Mouse (Mus musculus) MEL (cell line): ENCODE measurements around the gene Dcp1a. TPM values are rescaled to one million over a fixed set of nuclear protein-coding genes. Genes with fewer than 3 reads are reported as not detected.

Experiments used
- DNase-seq: peaks from one replicate; pipeline ENCODE4 v3.0.0; 2011; ENCODE audit warnings: low read depth, low spot score
- H3K27ac ChIP-seq: 2 replicates; pipeline ENCODE4 v1.5.1; 2012; ENCODE audit warnings: low read depth, mild to moderate bottlenecking, control low read depth, low read length, moderate library complexity; ENCODE audit not compliant: control insufficient read depth
- H3K27me3 ChIP-seq, 2 experiments: fragments of 150-350 bp in 1 of 2; sonication (generic) in 1 of 2; 2 replicates each; pipeline ENCODE4 v1.6.1; 2012; ENCODE audit warnings: low read length in 2 of 2, mild to moderate bottlenecking in 2 of 2, improper control_type of control experiment in 1 of 2, moderate library complexity in 1 of 2; ENCODE audit not compliant: insufficient read depth in 2 of 2, control insufficient read depth in 1 of 2
- H3K36me3 ChIP-seq, 2 experiments: 2 replicates each; pipeline ENCODE4 v1.6.1; 2012 to 2014; ENCODE audit warnings: low read length in 2 of 2, improper control_type of control experiment in 1 of 2, inconsistent platforms in 1 of 2, mild to moderate bottlenecking in 1 of 2; ENCODE audit not compliant: insufficient read depth in 2 of 2, control insufficient read depth in 1 of 2
- H3K4me1 ChIP-seq, 2 experiments: fragments of 150-350 bp in 1 of 2; sonication (generic) in 1 of 2; 2 replicates each; pipeline ENCODE4 v1.6.1; 2012; ENCODE audit warnings: low read length in 2 of 2, improper control_type of control experiment in 1 of 2, mild to moderate bottlenecking in 1 of 2; ENCODE audit not compliant: insufficient read depth in 2 of 2, control insufficient read depth in 1 of 2
- H3K4me3 ChIP-seq, 2 experiments: fragments of 150-350 bp in 1 of 2; sonication (generic) in 1 of 2; 2 replicates each; pipeline ENCODE4 v1.5.1; 2012; ENCODE audit warnings: low read depth in 2 of 2, low read length in 2 of 2, mild to moderate bottlenecking in 2 of 2, moderate library complexity in 2 of 2, control low read depth in 1 of 2, improper control_type of control experiment in 1 of 2; ENCODE audit not compliant: control insufficient read depth in 1 of 2, insufficient read depth in 1 of 2
- H3K79me2 ChIP-seq: 2 replicates; pipeline ENCODE4 v1.6.1; 2012; ENCODE audit warnings: mild to moderate bottlenecking, low read length, moderate library complexity; ENCODE audit not compliant: control insufficient read depth, poor library complexity, insufficient read depth
- H3K9ac ChIP-seq: 2 replicates; pipeline ENCODE4 v1.6.1; 2012; ENCODE audit warnings: low read depth, mild to moderate bottlenecking, control low read depth, low read length, moderate library complexity; ENCODE audit not compliant: control insufficient read depth, poor library complexity, severe bottlenecking
- H3K9me3 ChIP-seq: fragments of 150-350 bp; sonication (generic); replicated peaks from 2 replicates; pipeline ENCODE4 v1.6.1; 2012; ENCODE audit warnings: mild to moderate bottlenecking, low read length, improper control_type of control experiment, moderate library complexity; ENCODE audit not compliant: insufficient read depth
- BHLHE40 ChIP-seq: IDR thresholded peaks from 2 replicates; pipeline ENCODE4 v1.6.1; 2012; ENCODE audit warnings: low read depth, mild to moderate bottlenecking, inconsistent platforms, low read length, improper control_type of control experiment, borderline replicate concordance
- CHD2 ChIP-seq: IDR thresholded peaks from 2 replicates; pipeline ENCODE4 v1.6.1; 2011; ENCODE audit warnings: low read length, improper control_type of control experiment
- E2F4 ChIP-seq: IDR thresholded peaks from 2 replicates; pipeline ENCODE4 v1.6.1; 2011; ENCODE audit warnings: low read depth, low read length, improper control_type of control experiment, borderline replicate concordance
- ELF1 ChIP-seq: IDR thresholded peaks from 2 replicates; pipeline ENCODE4 v1.6.1; 2014; ENCODE audit warnings: low read depth, mild to moderate bottlenecking, inconsistent platforms, low read length, improper control_type of control experiment, moderate library complexity
- EP300 ChIP-seq, 2 experiments: IDR thresholded peaks; 2 replicates each; pipeline ENCODE4 v1.6.1; 2011; ENCODE audit warnings: improper control_type of control experiment in 2 of 2, low read length in 2 of 2, low read depth in 1 of 2, mild to moderate bottlenecking in 1 of 2
- HCFC1 ChIP-seq: IDR thresholded peaks from 2 replicates; pipeline ENCODE4 v1.6.1; 2012; ENCODE audit warnings: low read depth, mild to moderate bottlenecking, inconsistent platforms, low read length, improper control_type of control experiment, moderate library complexity
- KAT2A ChIP-seq: conservative IDR thresholded peaks from 2 replicates; pipeline ENCODE4 v1.6.1; 2012; ENCODE audit warnings: low read depth, low read length, improper control_type of control experiment, inconsistent platforms
- MAFK ChIP-seq: IDR thresholded peaks from 2 replicates; pipeline ENCODE4 v1.6.1; 2011; ENCODE audit warnings: low read depth, mild to moderate bottlenecking, low read length, improper control_type of control experiment, borderline replicate concordance
- MAZ ChIP-seq: IDR thresholded peaks from 2 replicates; pipeline ENCODE4 v1.6.1; 2012; ENCODE audit warnings: low read depth, mild to moderate bottlenecking, inconsistent platforms, low read length, improper control_type of control experiment
- MEF2A ChIP-seq: IDR thresholded peaks from 2 replicates; pipeline ENCODE4 v1.6.1; 2014; ENCODE audit warnings: low read depth, mild to moderate bottlenecking, inconsistent platforms, low read length, improper control_type of control experiment; ENCODE audit not compliant: poor library complexity, insufficient replicate concordance, severe bottlenecking; ENCODE audit errors: extremely low read depth
- MXI1 ChIP-seq: IDR thresholded peaks from 2 replicates; pipeline ENCODE4 v1.6.1; 2011; ENCODE audit warnings: mild to moderate bottlenecking, low read depth, low read length, improper control_type of control experiment
- MYB ChIP-seq: IDR thresholded peaks from 2 replicates; pipeline ENCODE4 v1.6.1; 2011; ENCODE audit warnings: mild to moderate bottlenecking, low read depth, low read length, improper control_type of control experiment
- NELFE ChIP-seq: IDR thresholded peaks from 2 replicates; pipeline ENCODE4 v1.6.1; 2011; ENCODE audit warnings: low read depth, low read length, improper control_type of control experiment
- NRF1 ChIP-seq: IDR thresholded peaks from 2 replicates; pipeline ENCODE4 v1.6.1; 2014; ENCODE audit warnings: low read depth, mild to moderate bottlenecking, inconsistent platforms, low read length, improper control_type of control experiment, moderate library complexity; ENCODE audit not compliant: poor library complexity, insufficient read depth, severe bottlenecking
- POLR2A ChIP-seq, 2 experiments: IDR thresholded peaks; 2 replicates each; pipeline ENCODE4 v1.6.1; 2011 to 2012; ENCODE audit warnings: low read length in 2 of 2, mild to moderate bottlenecking in 2 of 2, control low read depth in 1 of 2, improper control_type of control experiment in 1 of 2, low read depth in 1 of 2, moderate library complexity in 1 of 2; ENCODE audit not compliant: control insufficient read depth in 1 of 2, insufficient read depth in 1 of 2, poor library complexity in 1 of 2
- POLR2AphosphoS2 ChIP-seq: IDR thresholded peaks from 2 replicates; pipeline ENCODE4 v1.6.1; 2011; ENCODE audit warnings: low read length, improper control_type of control experiment
- RAD21 ChIP-seq: IDR thresholded peaks from 2 replicates; pipeline ENCODE4 v1.6.1; 2011; ENCODE audit warnings: mild to moderate bottlenecking, low read depth, low read length, improper control_type of control experiment
- RCOR1 ChIP-seq: IDR thresholded peaks from 2 replicates; pipeline ENCODE4 v1.6.1; 2012; ENCODE audit warnings: low read depth, mild to moderate bottlenecking, inconsistent platforms, low read length, improper control_type of control experiment
- SIN3A ChIP-seq: IDR thresholded peaks from 2 replicates; pipeline ENCODE4 v1.6.1; 2012; ENCODE audit warnings: low read length, improper control_type of control experiment, inconsistent platforms
- SMC3 ChIP-seq: IDR thresholded peaks from 2 replicates; pipeline ENCODE4 v1.6.1; 2011; ENCODE audit warnings: low read depth, low read length, improper control_type of control experiment
- TAL1 ChIP-seq: IDR thresholded peaks from 2 replicates; pipeline ENCODE4 v1.6.1; 2012; ENCODE audit warnings: mild to moderate bottlenecking, inconsistent platforms, low read length, moderate library complexity, mixed read lengths
- TCF12 ChIP-seq: IDR thresholded peaks from 2 replicates; pipeline ENCODE4 v1.6.1; 2014; ENCODE audit warnings: low read depth, mild to moderate bottlenecking, inconsistent platforms, low read length, improper control_type of control experiment, moderate library complexity
- UBTF ChIP-seq: IDR thresholded peaks from 2 replicates; pipeline ENCODE4 v1.6.1; 2012; ENCODE audit warnings: low read depth, mild to moderate bottlenecking, inconsistent platforms, low read length, improper control_type of control experiment, moderate library complexity, borderline replicate concordance; ENCODE audit not compliant: insufficient read depth
- USF1 ChIP-seq: IDR thresholded peaks from 2 replicates; pipeline ENCODE4 v1.6.1; 2014; ENCODE audit warnings: low read depth, mild to moderate bottlenecking, inconsistent platforms, low read length, improper control_type of control experiment, moderate library complexity
- USF2 ChIP-seq, 2 experiments: IDR thresholded peaks; 2 replicates each; pipeline ENCODE4 v1.6.1; 2011 to 2012; ENCODE audit warnings: improper control_type of control experiment in 2 of 2, low read length in 2 of 2, borderline replicate concordance in 1 of 2, inconsistent platforms in 1 of 2, low read depth in 1 of 2, mild to moderate bottlenecking in 1 of 2; ENCODE audit not compliant: insufficient read depth in 1 of 2
- ZC3H11A ChIP-seq: IDR thresholded peaks from 2 replicates; pipeline ENCODE4 v1.6.1; 2012; ENCODE audit warnings: low read depth, mild to moderate bottlenecking, inconsistent platforms, low read length, improper control_type of control experiment
- ZKSCAN1 ChIP-seq: IDR thresholded peaks from 2 replicates; pipeline ENCODE4 v1.6.1; 2012; ENCODE audit warnings: low read depth, mild to moderate bottlenecking, inconsistent platforms, low read length, improper control_type of control experiment, moderate library complexity
- ZMIZ1 ChIP-seq: IDR thresholded peaks from 2 replicates; pipeline ENCODE4 v1.6.1; 2012; ENCODE audit warnings: low read depth, mild to moderate bottlenecking, inconsistent platforms, low read length, improper control_type of control experiment, moderate library complexity
- ZNF384 ChIP-seq: IDR thresholded peaks from 2 replicates; pipeline ENCODE4 v1.6.1; 2012; ENCODE audit warnings: low read depth, mild to moderate bottlenecking, inconsistent platforms, low read length, improper control_type of control experiment
- polyA plus RNA-seq, 2 experiments: library from polyadenylated mRNA; stranded (reverse) in 1 of 2; unstranded in 1 of 2; fragments of >175 nt in 1 of 2; fragments of >200 nt in 1 of 2; gene quantifications; 2 replicates each; pipeline versions ENCODE4 v1.2.1 to v1.2.4; 2012; ENCODE audit warnings: low replicate concordance in 2 of 2, low read depth in 1 of 2; ENCODE audit not compliant: insufficient read length in 2 of 2, insufficient read depth in 1 of 2, missing spikeins in 1 of 2
- total RNA-seq: library from RNA; depleted of rRNA; stranded (reverse); fragments of 300-350 nt; gene quantifications from 2 replicates; pipeline ENCODE4 v1.2.3, GENCODE M21; 2012

The Dcp1a gene
- total and polyA plus RNA-seq, 3 experiments: 21.4 to 31.4 TPM; not detected in 1

- no peak for DNase-seq
- Histone ChIP-seq H3K27ac (no peak overlapping the region), H3K4me3 (no peak overlapping the region), H3K36me3 (peaks cover 0 to 5% of the 10 kb centered on the region in 2 experiments; a peak in 2 of 4 replicates), H3K4me1 (peaks cover 0 to 13% of the 10 kb centered on the region in 2 experiments; a peak in 2 of 4 replicates), H3K9me3 (no peaks in the 10 kb centered on the region), H3K9ac (no peak overlapping the region), H3K79me2 (no peaks in the 10 kb centered on the region), H3K27me3 (peaks cover 6 to 8% of the 10 kb centered on the region in 2 experiments)
- TF ChIP-seq NELFE (no peak), TCF12 (no peak), TAL1 (no peak), RCOR1 (no peak), POLR2AphosphoS2 (no peak), HCFC1 (no peak), KAT2A (no peak), ZMIZ1 (no peak), CHD2 (no peak), MEF2A (no peak), MYB (no peak), ZC3H11A (no peak), ZNF384 (no peak), SIN3A (no peak), NRF1 (no peak), MXI1 (no peak), MAZ (no peak), USF1 (no peak)
Measured at GRCm38 (mm10) chr14:30457436-30457835, 21.9 kb upstream of the Dcp1a start.

- peaks cover 0 to 13% of the 10 kb centered on the region in 2 experiments; a peak in 2 of 4 replicates for H3K4me1 ChIP-seq
- H3K9ac ChIP-seq: peak overlapping the region; percentile 42
- H3K4me3 ChIP-seq: peak overlapping the region; percentile 38 to 48
- no peaks in the 10 kb centered on the region for H3K79me2 ChIP-seq
- peaks cover 0 to 5% of the 10 kb centered on the region in 2 experiments; a peak in 2 of 4 replicates for H3K36me3 ChIP-seq
- no peaks in the 10 kb centered on the region for H3K9me3 ChIP-seq
- peak overlapping the region; percentile 69 for H3K27ac ChIP-seq
- H3K27me3 ChIP-seq: peaks cover 6 to 8% of the 10 kb centered on the region in 2 experiments
- peak; percentile 86 for DNase-seq
- TF ChIP-seq BHLHE40 (no peak), POLR2AphosphoS2 (no peak), TAL1 (no peak), RAD21 (no peak), USF2 (IDR thresholded peaks at IDR 0.05; ENCODE audit: borderline replicate concordance in 1 of 2, insufficient read depth in 1 of 2, low read depth in 1 of 2, low read length in 2 of 2) (no peak), SMC3 (no peak), ELF1 (no peak), SIN3A (0 out of 2 replicates have a peak, but pooled peaks have one; percentile 19), NELFE (no peak), MYB (no peak), NRF1 (no peak), POLR2A (IDR thresholded peaks at IDR 0.05; ENCODE audit: control insufficient read depth in 1 of 2, insufficient read depth in 1 of 2, low read depth in 1 of 2, low read length in 2 of 2, poor library complexity in 1 of 2) (no peak), KAT2A (no peak), HCFC1 (no peak), ZKSCAN1 (no peak), EP300 (IDR thresholded peaks at IDR 0.05; ENCODE audit: low read depth in 1 of 2, low read length in 2 of 2) (no peak), MAZ (no peak), MEF2A (no peak), MAFK (no peak), ZC3H11A (no peak), E2F4 (no peak), MXI1 (0 out of 2 replicates have a peak, but pooled peaks have one; percentile 23), CHD2 (no peak), UBTF (no peak), USF1 (no peak)
Measured at GRCm38 (mm10) chr14:30457897-30458296, 21.4 kb upstream of the Dcp1a start.
